Mouse (Mus musculus) C2C12 (cell line): ENCODE data around the gene Spock2. TPM values are rescaled to one million over a fixed set of nuclear protein-coding genes. Genes with fewer than 3 reads are reported as not detected.
"Not testable (repeated sequence)": the region's sequence is repeated elsewhere in the genome, so short reads cannot be mapped to it uniquely, and the experiment has no call there.

Source experiments
- H3K27me3 ChIP-seq: one replicate; pipeline ENCODE4 v1.6.1; 2011; ENCODE audit not compliant: control insufficient read depth, insufficient read depth, insufficient read length
- H3K36me3 ChIP-seq: one replicate; pipeline ENCODE4 v1.6.1; 2011; ENCODE audit not compliant: control insufficient read depth, insufficient read depth
- H3K4me3 ChIP-seq: one replicate; pipeline ENCODE4 v1.5.1; 2011; ENCODE audit warnings: mild to moderate bottlenecking, control low read depth; ENCODE audit not compliant: poor library complexity, insufficient read depth, severe bottlenecking
- H3K79me2 ChIP-seq: one replicate; pipeline ENCODE4 v1.6.1; 2011; ENCODE audit not compliant: control insufficient read depth, insufficient read depth
- H3K79me3 ChIP-seq: one replicate; pipeline ENCODE4 v1.6.1; 2011; ENCODE audit warnings: low read depth, control low read depth
- H3ac ChIP-seq: one replicate; pipeline ENCODE3; 2011; ENCODE audit warnings: low read depth; ENCODE audit not compliant: control insufficient read depth, insufficient read length
- CEBPB ChIP-seq: IDR thresholded peaks from one replicate; pipeline ENCODE4 v1.6.1; 2011; ENCODE audit warnings: low read depth, mild to moderate bottlenecking, control low read depth, moderate library complexity
- CTCF ChIP-seq: IDR thresholded peaks from one replicate; pipeline ENCODE4 v1.5.1; 2011; ENCODE audit not compliant: control insufficient read depth, insufficient read depth, insufficient read length
- FOSL1 ChIP-seq: IDR thresholded peaks from one replicate; pipeline ENCODE4 v1.8.0; 2011; ENCODE audit warnings: mild to moderate bottlenecking, low read length; ENCODE audit not compliant: poor library complexity, insufficient read depth, severe bottlenecking
- MAX ChIP-seq: IDR thresholded peaks from one replicate; pipeline ENCODE4 v1.6.1; 2011; ENCODE audit warnings: mild to moderate bottlenecking, control low read depth
- MYOD1 ChIP-seq: IDR thresholded peaks from one replicate; pipeline ENCODE4 v1.6.1; 2011; ENCODE audit warnings: low read depth; ENCODE audit not compliant: control insufficient read depth, insufficient read length
- MYOG ChIP-seq: IDR thresholded peaks from one replicate; pipeline ENCODE4 v1.6.1; 2011; ENCODE audit not compliant: control insufficient read depth, insufficient read length; ENCODE audit errors: extremely low read depth
- USF1 ChIP-seq: IDR thresholded peaks from one replicate; pipeline ENCODE4 v1.6.1; 2011; ENCODE audit warnings: low read depth, mild to moderate bottlenecking, control low read depth, moderate library complexity
- polyA plus RNA-seq: library from polyadenylated mRNA; unstranded; fragments of >200 nt; fragmentation: generic; extraction: Trizol; gene quantifications from one replicate; pipeline ENCODE4 v1.2.1, GENCODE M21; 2012; ENCODE audit warnings: missing spikeins

The Spock2 gene
- polyA plus RNA-seq, 1 experiment: 12.1 TPM

GRCm38 (mm10) chr10:60148087-60148486 lies 42.1 kb downstream of the Spock2 start:
- TF ChIP-seq CTCF: peak; percentile 43
- TF ChIP-seq MYOD1: no peak
- no peaks in the 10 kb centered on the region for H3K79me2 ChIP-seq

GRCm38 (mm10) chr10:60151107-60151663 lies 45.2 kb downstream of the Spock2 start:
- no peaks in the 10 kb centered on the region for H3K27me3 ChIP-seq
- no peak overlapping the region for H3K4me3 ChIP-seq
- no peaks in the 10 kb centered on the region for H3K79me2 ChIP-seq
- H3K79me3 ChIP-seq: no peaks in the 10 kb centered on the region
- H3K36me3 ChIP-seq: no peaks in the 10 kb centered on the region
- H3ac ChIP-seq: no peak overlapping the region
- TF ChIP-seq MYOG (no peak), MYOD1 (peak; percentile 21)

More at GRCm38 (mm10) chr10:60148087-60148486, 42.1 kb downstream of the Spock2 start:
- no peak overlapping the region for H3ac ChIP-seq
- H3K27me3 ChIP-seq: no peaks in the 10 kb centered on the region
- no peak overlapping the region for H3K4me3 ChIP-seq
- H3K36me3 ChIP-seq: no peaks in the 10 kb centered on the region
- H3K79me3 ChIP-seq: no peaks in the 10 kb centered on the region

GRCm38 (mm10) chr10:60156016-60156415 lies 50.0 kb downstream of the Spock2 start:
- no peaks in the 10 kb centered on the region for H3K27me3 ChIP-seq
- H3K4me3 ChIP-seq: no peak overlapping the region
- no peaks in the 10 kb centered on the region for H3K36me3 ChIP-seq
- no peaks in the 10 kb centered on the region for H3K79me2 ChIP-seq
- TF ChIP-seq CEBPB: no peak
- TF ChIP-seq MAX: no peak
- TF ChIP-seq FOSL1: no peak
- no peak for TF ChIP-seq USF1
- TF ChIP-seq MYOG: no peak
- TF ChIP-seq MYOD1: no peak
- no peak for TF ChIP-seq CTCF
- H3K79me3 ChIP-seq: no peaks in the 10 kb centered on the region
- no peak overlapping the region for H3ac ChIP-seq

- H3ac ChIP-seq: no peak overlapping the region
- no peaks in the 10 kb centered on the region for H3K36me3 ChIP-seq
- no peak overlapping the region for H3K4me3 ChIP-seq
- TF ChIP-seq MYOD1: no peak
- no peak for TF ChIP-seq FOSL1
- no peak for TF ChIP-seq CTCF
- no peak for TF ChIP-seq CEBPB
- no peak for TF ChIP-seq USF1
- no peak for TF ChIP-seq MAX
- no peak for TF ChIP-seq MYOG
- H3K79me2 ChIP-seq: no peaks in the 10 kb centered on the region
- H3K79me3 ChIP-seq: no peaks in the 10 kb centered on the region
- no peaks in the 10 kb centered on the region for H3K27me3 ChIP-seq
Observed at GRCm38 (mm10) chr10:60158144-60158543, 52.1 kb downstream of the Spock2 start.

GRCm38 (mm10) chr10:60161397-60161796 lies 55.4 kb downstream of the Spock2 start:
- H3K36me3 ChIP-seq, H3K4me3 ChIP-seq, H3ac ChIP-seq, H3K79me3 ChIP-seq, H3K27me3 ChIP-seq, H3K79me2 ChIP-seq: not testable (repeated sequence)

GRCm38 (mm10) chr10:60162184-60162972 lies 56.4 kb downstream of the Spock2 start:
- not testable (repeated sequence) for H3K36me3 ChIP-seq, H3K4me3 ChIP-seq, H3K27me3 ChIP-seq, H3K79me3 ChIP-seq, H3K79me2 ChIP-seq, H3ac ChIP-seq

- Histone ChIP-seq H3ac (no peak overlapping the region), H3K36me3 (no peaks in the 10 kb centered on the region), H3K79me2 (no peaks in the 10 kb centered on the region), H3K4me3 (no peak overlapping the region), H3K27me3 (no peaks in the 10 kb centered on the region), H3K79me3 (no peaks in the 10 kb centered on the region)
- TF ChIP-seq MYOG (no peak), CEBPB (peak; percentile 45)
Observed at GRCm38 (mm10) chr10:60162973-60163255, 56.9 kb downstream of the Spock2 start.
